Mouse (Mus musculus): ENCODE measurements around the gene Met. TPM values are rescaled to one million over a fixed set of nuclear protein-coding genes. Genes with fewer than 3 reads are reported as not detected.

Gene Met
- polyA plus RNA-seq (2014; fragmentation: Illumina TruSeq; extraction: RNeasy Lipid Tissue Mini Kit (QIAGEN cat#74804); ENCODE audit: low read depth, low replicate concordance) = 61.4 TPM

GRCm38 (mm10) chr6:17463434-17464280, at the start of gene Met:
TSS of gene Met (plus strand) at chr6:17463800.

Other genes with a start within 250 kb of the Met start
- gene Cav2, start 182.6 kb upstream of the Met start, polyA plus RNA-seq (2014; fragmentation: Illumina TruSeq; extraction: RNeasy Lipid Tissue Mini Kit (QIAGEN cat#74804); ENCODE audit: low read depth, low replicate concordance) = 10.4 TPM
- gene Cav1, start 157.5 kb upstream of the Met start, polyA plus RNA-seq (2014; fragmentation: Illumina TruSeq; extraction: RNeasy Lipid Tissue Mini Kit (QIAGEN cat#74804); ENCODE audit: low read depth, low replicate concordance) = 5.7 TPM
- gene Capza2, start 172.4 kb downstream of the Met start, polyA plus RNA-seq (2014; fragmentation: Illumina TruSeq; extraction: RNeasy Lipid Tissue Mini Kit (QIAGEN cat#74804); ENCODE audit: low read depth, low replicate concordance) = 214 TPM
- gene St7, start 229.1 kb downstream of the Met start, polyA plus RNA-seq (2014; fragmentation: Illumina TruSeq; extraction: RNeasy Lipid Tissue Mini Kit (QIAGEN cat#74804); ENCODE audit: low read depth, low replicate concordance) = 8.2 TPM

All from liver, adult 10 weeks (tissue).